Mouse (Mus musculus) neural tube, embryonic 11.5 days (tissue): ENCODE measurements around the gene Ccdc190. TPM values are rescaled to one million over a fixed set of nuclear protein-coding genes. Genes with fewer than 3 reads are reported as not detected.
A peak's percentile ranks its signal among the peaks of the same experiment; 100 is the strongest.

ENCODE experiments used
- ATAC-seq: fragments of 200-750 bp; cut with Nextera tagmentation; 2 replicates; pipeline ENCODE4 v1.8.0; 2017; ENCODE audit warnings: moderate number of reproducible peaks, mild to moderate bottlenecking, moderate TSS enrichment, moderate library complexity; ENCODE audit not compliant: insufficient read depth, low FRiP score, low TSS enrichment
- DNase-seq: peaks from one replicate; pipeline ENCODE4 v3.0.0-alpha.2; 2015; ENCODE audit warnings: low spot score
- H3K27ac ChIP-seq: fragments of 300-500 bp; sonication (generic); 2 replicates; pipeline ENCODE4 v1.5.1; 2014; ENCODE audit warnings: low read depth, mild to moderate bottlenecking, low read length
- H3K27me3 ChIP-seq: fragments of 300-500 bp; sonication (generic); 2 replicates; pipeline ENCODE4 v1.6.1; 2014; ENCODE audit warnings: mild to moderate bottlenecking, low read length, mixed read lengths; ENCODE audit not compliant: control insufficient read depth, insufficient read depth
- H3K36me3 ChIP-seq: fragments of 300-500 bp; sonication (generic); 2 replicates; pipeline ENCODE4 v1.6.1; 2014; ENCODE audit warnings: mild to moderate bottlenecking, low read length, moderate library complexity, mixed read lengths; ENCODE audit not compliant: control insufficient read depth, insufficient read depth
- H3K4me1 ChIP-seq: fragments of 300-500 bp; sonication (generic); 2 replicates; pipeline ENCODE4 v1.6.1; 2014; ENCODE audit warnings: low read length, mixed read lengths; ENCODE audit not compliant: control insufficient read depth, insufficient read depth
- H3K4me2 ChIP-seq: fragments of 300-500 bp; sonication (generic); 2 replicates; pipeline ENCODE4 v1.6.1; 2014; ENCODE audit warnings: low read depth, mild to moderate bottlenecking, moderate library complexity
- H3K4me3 ChIP-seq: fragments of 300-500 bp; sonication (generic); 2 replicates; pipeline ENCODE4 v1.5.1; 2014; ENCODE audit warnings: low read depth, low read length
- H3K9ac ChIP-seq: fragments of 300-500 bp; sonication (generic); 2 replicates; pipeline ENCODE4 v1.6.1; 2014; ENCODE audit warnings: mild to moderate bottlenecking, low read length
- H3K9me3 ChIP-seq: fragments of 300-500 bp; sonication (generic); 2 replicates; pipeline ENCODE4 v1.6.1; 2016; ENCODE audit warnings: low read length; ENCODE audit not compliant: control insufficient read depth
- WGBS: fragments of 180-500 bp; shearing (Covaris S2); extraction: QIAGEN DNeasy Blood & Tissue Kit; methylation state at CpG from one replicate; pipeline ENCODE4 v1.1.7; 2014; 5-methylcytosine and 5-hydroxymethylcytosine counted together
- polyA plus RNA-seq: library from polyadenylated mRNA; unstranded; fragments of >200 nt; fragmentation: Nextera tagmentation; extraction: Ambion mirVana; gene quantifications from 2 replicates; pipeline ENCODE4 v1.2.1, GENCODE M21; 2014

Ccdc190 gene
- polyA plus RNA-seq, 1 experiment from 2014 or later, result 0.52 TPM

- peaks cover 4% of the 10 kb centered on the region; the same call in 1 of the 2 replicates for H3K36me3 ChIP-seq
- H3K27ac ChIP-seq, result no peak overlapping the region
- no peak overlapping the region for H3K4me2 ChIP-seq
- WGBS, result 87% methylated on average over 6 of the region's 6 CpGs
- no peaks in the 10 kb centered on the region for H3K4me1 ChIP-seq
- DNase-seq (no peak), ATAC-seq (no peak)
- H3K27me3 ChIP-seq, result no peaks in the 10 kb centered on the region
- no peaks in the 10 kb centered on the region for H3K9me3 ChIP-seq
- H3K4me3 ChIP-seq, result no peak overlapping the region
- no peak overlapping the region for H3K9ac ChIP-seq
These were observed 19.2 kb downstream of the Ccdc190 start for GRCm38 (mm10) chr1:169947654-169948053.

- no peak for DNase-seq
- Histone ChIP-seq H3K9me3 (no peaks in the 10 kb centered on the region), H3K4me3 (no peak overlapping the region), H3K9ac (no peak overlapping the region), H3K4me2 (no peak overlapping the region), H3K4me1 (no peaks in the 10 kb centered on the region), H3K27ac (no peak overlapping the region), H3K27me3 (no peaks in the 10 kb centered on the region), H3K36me3 (peaks cover 7% of the 10 kb centered on the region)
- no peak for ATAC-seq
- 72% methylated on average over 7 of the region's 7 CpGs for WGBS
These were observed 19.8 kb downstream of the Ccdc190 start for GRCm38 (mm10) chr1:169948280-169948679.

GRCm38 (mm10) chr1:169948866-169949265 lies 20.4 kb downstream of the Ccdc190 start:
- no peak overlapping the region for H3K4me3 ChIP-seq
- no peak overlapping the region for H3K27ac ChIP-seq
- peaks cover 7% of the 10 kb centered on the region for H3K36me3 ChIP-seq
- no peak for DNase-seq
- ATAC-seq, result no peak
- WGBS, result 87% methylated on average over 7 of the region's 7 CpGs
- no peaks in the 10 kb centered on the region for H3K4me1 ChIP-seq
- H3K9me3 ChIP-seq, result no peaks in the 10 kb centered on the region
- H3K4me2 ChIP-seq, result no peak overlapping the region
- H3K9ac ChIP-seq, result no peak overlapping the region
- no peaks in the 10 kb centered on the region for H3K27me3 ChIP-seq

GRCm38 (mm10) chr1:169949981-169950380 lies 21.5 kb downstream of the Ccdc190 start:
- Histone ChIP-seq H3K36me3 (peaks cover 11% of the 10 kb centered on the region), H3K4me2 (no peak overlapping the region)
- ATAC-seq, result no peak

GRCm38 (mm10) chr1:169950651-169951050 lies 22.2 kb downstream of the Ccdc190 start:
- Histone ChIP-seq H3K36me3 (peaks cover 11% of the 10 kb centered on the region), H3K4me1 (no peaks in the 10 kb centered on the region), H3K9ac (no peak overlapping the region), H3K4me3 (no peak overlapping the region), H3K9me3 (no peaks in the 10 kb centered on the region), H3K27me3 (no peaks in the 10 kb centered on the region), H3K27ac (no peak overlapping the region), H3K4me2 (no peak overlapping the region)
- no peak for DNase-seq
- WGBS, result 90% methylated on average over 4 of the region's 4 CpGs
- no peak for ATAC-seq

More at GRCm38 (mm10) chr1:169949981-169950380, 21.5 kb downstream of the Ccdc190 start:
- Histone ChIP-seq H3K4me3 (no peak overlapping the region), H3K27me3 (no peaks in the 10 kb centered on the region), H3K4me1 (no peaks in the 10 kb centered on the region), H3K9ac (no peak overlapping the region), H3K27ac (no peak overlapping the region), H3K9me3 (no peaks in the 10 kb centered on the region)
- DNase-seq, result no peak
- WGBS, result 84% methylated on average over 7 of the region's 7 CpGs

- H3K9me3 ChIP-seq, result no peaks in the 10 kb centered on the region
- H3K4me3 ChIP-seq, result no peak overlapping the region
- no peak overlapping the region for H3K9ac ChIP-seq
- peaks cover 11% of the 10 kb centered on the region for H3K36me3 ChIP-seq
- no peak overlapping the region for H3K27ac ChIP-seq
- H3K27me3 ChIP-seq, result no peaks in the 10 kb centered on the region
- DNase-seq (no peak), ATAC-seq (no peak)
- H3K4me1 ChIP-seq, result no peaks in the 10 kb centered on the region
- 91% methylated on average over 6 of the region's 6 CpGs for WGBS
- H3K4me2 ChIP-seq, result no peak overlapping the region
These were observed 23.1 kb downstream of the Ccdc190 start for GRCm38 (mm10) chr1:169951561-169951960.

- ATAC-seq, result no peak
- H3K4me2 ChIP-seq, result no peak overlapping the region
- H3K27me3 ChIP-seq, result no peaks in the 10 kb centered on the region
- peaks cover 11% of the 10 kb centered on the region for H3K36me3 ChIP-seq
- H3K4me1 ChIP-seq, result no peaks in the 10 kb centered on the region
- H3K27ac ChIP-seq, result no peak overlapping the region
- no peak overlapping the region for H3K4me3 ChIP-seq
- 94% methylated on average over 10 of the region's 10 CpGs for WGBS
- DNase-seq, result no peak
- H3K9me3 ChIP-seq, result no peaks in the 10 kb centered on the region
- no peak overlapping the region for H3K9ac ChIP-seq
These were observed 24.2 kb downstream of the Ccdc190 start for GRCm38 (mm10) chr1:169952636-169953035.

- ATAC-seq (no peak), DNase-seq (no peak)
- Histone ChIP-seq H3K4me3 (no peak overlapping the region), H3K9me3 (no peaks in the 10 kb centered on the region), H3K9ac (no peak overlapping the region), H3K27ac (no peak overlapping the region), H3K4me1 (no peaks in the 10 kb centered on the region), H3K36me3 (peaks cover 11% of the 10 kb centered on the region), H3K4me2 (no peak overlapping the region), H3K27me3 (no peaks in the 10 kb centered on the region)
- 95% methylated on average over 10 of the region's 10 CpGs for WGBS
These were observed 24.7 kb downstream of the Ccdc190 start for GRCm38 (mm10) chr1:169953106-169953505.

- Histone ChIP-seq H3K27ac (peak within 1 kb of the TSS; percentile 50; the same call in 1 of the 2 replicates), H3K9ac (peak within 1 kb of the TSS; percentile 43), H3K9me3 (no peaks in the 10 kb centered on the region), H3K4me1 (peaks cover 9% of the 10 kb centered on the region), H3K4me2 (peak within 1 kb of the TSS; percentile 60), H3K4me3 (peak within 1 kb of the TSS; percentile 42), H3K36me3 (no peaks in the 10 kb centered on the region; the same call in 1 of the 2 replicates), H3K27me3 (no peaks in the 10 kb centered on the region)
- DNase-seq, result peak; percentile 99
- WGBS, result 1% methylated on average over 48 of the region's 48 CpGs
- ATAC-seq, result peak; percentile 100
These were observed 40.5 kb downstream of the Ccdc190 start, which contains the start of gene Hsd17b7 for GRCm38 (mm10) chr1:169968792-169969515. Gene Hsd17b7, minus strand, starts transcription at chr1:169969241.
